Mouse (Mus musculus) liver, embryonic 15.5 days (tissue): Measurements from ENCODE around the gene Ttc9b. TPM values are rescaled to one million over a fixed set of nuclear protein-coding genes. Genes with fewer than 3 reads are reported as not detected.

Experiments used
- ATAC-seq: fragments of 200-750 bp; cut with Nextera tagmentation; 2 replicates; pipeline ENCODE4 v1.8.0; 2017; ENCODE audit warnings: moderate number of reproducible peaks, mild to moderate bottlenecking, moderate library complexity; ENCODE audit not compliant: insufficient read depth
- H3K27ac ChIP-seq: fragments of 300-500 bp; sonication (generic); replicated peaks from 2 replicates; pipeline ENCODE4 v1.5.1; 2015; ENCODE audit warnings: mild to moderate bottlenecking, inconsistent platforms
- H3K27me3 ChIP-seq: fragments of 300-500 bp; sonication (generic); 2 replicates; pipeline ENCODE4 v1.6.1; 2015; ENCODE audit warnings: mild to moderate bottlenecking, inconsistent platforms
- H3K36me3 ChIP-seq: fragments of 300-500 bp; sonication (generic); replicated peaks from 2 replicates; pipeline ENCODE4 v1.6.1; 2015; ENCODE audit warnings: moderate library complexity, mild to moderate bottlenecking, inconsistent platforms
- H3K4me1 ChIP-seq: fragments of 300-500 bp; sonication (generic); replicated peaks from 2 replicates; pipeline ENCODE4 v1.6.1; 2015; ENCODE audit warnings: inconsistent platforms
- H3K4me2 ChIP-seq: fragments of 300-500 bp; sonication (generic); 2 replicates; pipeline ENCODE4 v1.6.1; 2015; ENCODE audit warnings: moderate library complexity, mild to moderate bottlenecking, inconsistent platforms
- H3K4me3 ChIP-seq: fragments of 300-500 bp; sonication (generic); replicated peaks from 2 replicates; pipeline ENCODE4 v1.5.1; 2015; ENCODE audit warnings: mild to moderate bottlenecking, inconsistent platforms
- H3K9ac ChIP-seq: fragments of 300-500 bp; sonication (generic); 2 replicates; pipeline ENCODE4 v1.6.1; 2015; ENCODE audit warnings: moderate library complexity, mild to moderate bottlenecking, inconsistent platforms
- H3K9me3 ChIP-seq: fragments of 300-500 bp; sonication (generic); replicated peaks from 2 replicates; pipeline ENCODE4 v1.6.1; 2016; ENCODE audit warnings: inconsistent platforms
- WGBS: fragments of 180-500 bp; shearing (Covaris S2); methylation state at CpG from one replicate; pipeline ENCODE4 v1.1.7; 2015; ENCODE audit warnings: mixed read lengths; ENCODE audit not compliant: insufficient replicate concordance; 5-methylcytosine and 5-hydroxymethylcytosine counted together
- polyA plus RNA-seq: library from polyadenylated mRNA; unstranded; fragments of >200 nt; fragmentation: Nextera tagmentation; extraction: Ambion mirVana; gene quantifications from 2 replicates; pipeline ENCODE4 v1.2.1, GENCODE M21; 2015

The Ttc9b gene
- polyA plus RNA-seq, 1 experiment from 2014 or later = 0.05 TPM

DNA sequence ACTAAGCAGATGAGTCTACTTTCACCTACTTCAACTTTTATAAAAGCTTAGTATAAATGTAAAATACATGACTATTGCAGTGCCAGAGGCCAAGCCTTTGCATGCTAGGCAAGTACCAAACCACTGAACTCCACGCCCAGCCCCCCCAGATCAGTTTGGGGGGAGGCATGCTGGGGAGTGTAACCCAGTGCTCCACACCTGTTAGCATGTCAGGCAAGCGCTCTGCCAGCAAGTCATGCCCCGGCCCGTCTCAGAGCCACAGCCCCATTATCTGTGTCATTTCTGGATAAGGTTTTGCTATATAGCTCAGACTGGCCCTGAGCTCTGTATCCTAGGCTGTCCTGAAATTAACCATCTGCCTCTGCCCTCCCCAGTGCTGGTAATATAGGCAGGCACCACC is 8.3 kb downstream of the Ttc9b start:
- Histone ChIP-seq H3K27me3 (peaks cover 42% of the 10 kb centered on the region), H3K27ac (no peak overlapping the region), H3K9ac (no peak overlapping the region), H3K9me3 (no peaks in the 10 kb centered on the region), H3K4me1 (peaks cover 16% of the 10 kb centered on the region), H3K4me2 (no peak overlapping the region), H3K36me3 (no peaks in the 10 kb centered on the region), H3K4me3 (no peak overlapping the region)
- ATAC-seq = no peak
- WGBS = 56% methylated on average over 4 of the region's 4 CpGs

DNA sequence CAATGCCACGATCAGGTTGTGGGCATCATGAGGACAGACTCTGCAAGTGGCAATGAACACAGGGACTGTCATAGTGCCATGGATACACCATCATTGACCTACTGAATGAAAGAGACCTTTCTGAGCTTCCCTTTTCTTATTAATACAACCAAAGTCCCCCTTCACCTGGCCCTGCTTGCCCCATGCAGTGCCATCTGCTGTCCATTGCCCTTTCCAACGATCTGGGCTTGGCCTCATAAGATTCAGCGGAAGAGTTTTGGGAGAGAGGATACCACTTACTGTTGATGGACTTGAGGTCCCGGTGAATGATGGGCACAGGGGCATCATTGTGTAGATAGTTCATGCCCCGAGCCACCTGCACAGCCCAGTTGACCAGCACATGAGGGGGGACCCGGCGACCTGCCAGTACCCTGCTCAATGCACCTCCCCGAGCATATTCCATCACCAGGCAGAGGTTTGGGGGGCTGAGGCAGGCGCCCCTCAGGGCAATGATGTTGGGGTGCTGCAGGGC is 19.4 kb downstream of the Ttc9b start:
- no peak for ATAC-seq

DNA sequence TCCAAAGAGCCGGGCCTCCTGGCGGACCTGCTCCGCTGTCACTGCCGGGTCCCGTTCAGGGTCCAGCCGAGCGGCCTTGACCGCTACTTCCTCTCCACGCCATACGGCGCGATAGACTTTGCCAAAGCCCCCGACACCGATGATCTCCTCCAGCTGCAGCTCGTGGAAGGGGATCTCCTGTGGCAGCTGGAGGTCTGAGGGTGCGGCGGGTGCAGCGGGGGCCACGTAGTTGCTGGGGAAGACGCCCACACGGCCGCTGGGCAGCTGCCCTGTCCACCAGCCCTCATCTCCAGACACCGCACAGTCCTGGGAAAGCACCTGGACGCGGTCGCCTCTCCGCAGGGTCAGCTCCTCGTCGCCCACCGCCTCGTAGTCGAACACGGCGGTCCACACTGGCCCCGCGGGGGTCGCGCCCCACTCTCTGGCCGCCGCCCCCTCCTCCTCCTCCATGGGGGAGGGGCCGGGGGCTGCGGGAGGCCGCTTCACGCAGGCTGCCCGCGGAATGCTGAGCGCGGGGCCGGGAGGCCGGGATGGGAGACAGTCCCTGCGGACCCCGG is 19.9 kb downstream of the Ttc9b start:
- 0 out of 2 replicates have a peak, but pooled peaks have one; percentile 1 for ATAC-seq
- H3K4me3 ChIP-seq = peak overlapping the region; percentile 76
- H3K4me2 ChIP-seq = peak overlapping the region; percentile 98
- no peaks in the 10 kb centered on the region for H3K36me3 ChIP-seq
- H3K27ac ChIP-seq = no peak overlapping the region
- WGBS = under 1% methylated on average over 52 of the region's 52 CpGs
- peaks cover 23% of the 10 kb centered on the region for H3K4me1 ChIP-seq
- peak overlapping the region; percentile 80 for H3K9ac ChIP-seq
- H3K27me3 ChIP-seq = peaks cover 14% of the 10 kb centered on the region
- no peaks in the 10 kb centered on the region for H3K9me3 ChIP-seq

More for the DNA sequence above, 19.4 kb downstream of the Ttc9b start:
- peak overlapping the region; percentile 98 for H3K4me2 ChIP-seq
- no peaks in the 10 kb centered on the region for H3K9me3 ChIP-seq
- H3K36me3 ChIP-seq = no peaks in the 10 kb centered on the region
- H3K4me3 ChIP-seq = peak overlapping the region; percentile 76
- peaks cover 14% of the 10 kb centered on the region for H3K27me3 ChIP-seq
- WGBS = 43% methylated on average over 9 of the region's 9 CpGs
- H3K27ac ChIP-seq = no peak overlapping the region
- peaks cover 23% of the 10 kb centered on the region for H3K4me1 ChIP-seq
- H3K9ac ChIP-seq = peak overlapping the region; percentile 80; the same call in 1 of the 2 replicates

DNA sequence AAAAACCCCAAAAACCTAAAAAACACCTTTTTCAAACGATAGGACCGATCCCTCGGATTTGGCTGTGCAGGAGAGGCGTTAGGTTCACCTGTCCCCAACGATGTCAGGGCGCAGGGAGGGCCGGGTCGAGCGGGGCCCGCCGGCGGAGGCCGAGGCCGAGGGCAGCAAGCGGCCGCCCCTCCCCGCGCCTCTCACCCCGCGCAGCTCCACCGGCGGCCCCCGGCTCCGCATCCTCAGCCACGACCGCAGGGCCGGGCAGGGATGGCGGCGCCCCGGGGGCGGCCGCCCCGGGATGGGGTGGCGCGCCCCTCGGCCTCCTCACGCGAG is 20.4 kb downstream of the Ttc9b start:
- H3K4me1 ChIP-seq = peaks cover 23% of the 10 kb centered on the region
- H3K9ac ChIP-seq = peak overlapping the region; percentile 80
- H3K4me2 ChIP-seq = peak overlapping the region; percentile 98
- H3K27ac ChIP-seq = peak overlapping the region; percentile 80
- peak overlapping the region; percentile 76 for H3K4me3 ChIP-seq
- 0% methylated on average over 38 of the region's 38 CpGs for WGBS
- no peaks in the 10 kb centered on the region for H3K9me3 ChIP-seq
- peaks cover 14% of the 10 kb centered on the region for H3K27me3 ChIP-seq
- ATAC-seq = peak; percentile 71
- no peaks in the 10 kb centered on the region for H3K36me3 ChIP-seq

DNA sequence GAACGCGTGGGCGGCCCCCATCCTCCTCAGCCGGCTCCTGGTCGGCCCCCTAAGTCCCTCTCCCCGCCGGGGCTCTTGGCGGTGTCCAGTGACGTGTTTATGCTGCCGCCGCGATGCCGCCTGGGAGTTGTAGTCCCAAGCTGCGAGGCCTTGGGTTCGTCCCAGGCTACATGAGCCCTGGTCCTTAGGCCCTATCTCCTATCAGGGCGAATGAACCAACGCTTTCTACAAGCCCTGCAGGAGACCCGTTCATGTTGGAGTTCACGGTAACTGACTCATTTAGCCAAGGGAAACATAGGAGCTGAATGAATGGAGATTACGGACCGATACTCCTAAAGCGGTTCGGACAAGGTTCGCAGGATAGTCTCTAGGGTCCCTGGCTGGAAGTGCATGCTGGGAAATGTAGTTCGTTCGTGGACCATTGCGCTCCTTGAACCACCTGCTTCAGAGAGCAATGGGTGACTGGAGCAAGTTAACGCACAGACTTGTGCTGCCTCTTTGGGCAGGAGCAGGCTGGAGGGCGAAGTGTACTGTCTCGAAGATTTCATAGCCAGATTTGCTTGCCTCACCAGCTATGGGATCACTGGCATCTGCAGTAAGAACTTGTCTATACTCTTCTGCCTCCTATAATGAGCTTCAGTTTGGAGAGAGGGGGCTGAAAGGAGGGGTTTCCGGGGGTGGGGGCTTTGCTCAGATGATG is 21.0 kb downstream of the Ttc9b start, which contains the start of gene Map3k10:
Gene Map3k10 (minus strand): TSS at position 77 of the 700 bp plus-strand sequence.
- peak within 1 kb of the TSS; percentile 80 for H3K9ac ChIP-seq
- H3K27ac ChIP-seq = peak within 1 kb of the TSS; percentile 80
- peak within 1 kb of the TSS; percentile 76 for H3K4me3 ChIP-seq
- peaks cover 14% of the 10 kb centered on the region for H3K27me3 ChIP-seq
- peak within 1 kb of the TSS; percentile 98 for H3K4me2 ChIP-seq
- ATAC-seq = peak; percentile 96
- WGBS = under 1% methylated on average over 31 of the region's 31 CpGs
- no peaks in the 10 kb centered on the region for H3K9me3 ChIP-seq
- peaks cover 23% of the 10 kb centered on the region for H3K4me1 ChIP-seq
- H3K36me3 ChIP-seq = no peaks in the 10 kb centered on the region

DNA sequence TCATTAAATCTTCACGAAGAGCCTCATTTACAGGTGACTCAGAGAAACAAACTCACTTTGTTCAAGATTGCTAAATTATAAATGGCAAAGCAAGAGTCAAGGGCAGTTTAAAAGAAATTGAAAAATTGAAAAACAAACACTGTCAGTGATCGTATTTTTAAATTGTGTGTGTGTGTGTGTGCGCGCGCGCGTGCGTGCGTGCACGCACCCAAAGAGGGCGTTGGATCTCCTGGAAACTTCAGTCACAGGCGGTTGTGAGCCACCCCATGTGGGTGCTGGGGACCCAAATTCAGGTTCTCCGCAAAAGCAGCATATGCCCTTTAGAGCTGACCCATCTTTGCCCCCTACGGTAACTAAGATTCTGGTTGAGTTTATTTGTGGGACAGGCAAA is 21.5 kb downstream of the Ttc9b start:
- no peak for ATAC-seq
- Histone ChIP-seq H3K9me3 (no peaks in the 10 kb centered on the region), H3K36me3 (no peaks in the 10 kb centered on the region), H3K9ac (peak overlapping the region; percentile 80; the same call in 1 of the 2 replicates), H3K4me2 (peak overlapping the region; percentile 98), H3K4me3 (peak overlapping the region; percentile 76), H3K27me3 (peaks cover 14% of the 10 kb centered on the region), H3K27ac (0 out of 2 replicates have a peak overlapping the region, but pooled peaks have one; percentile 80), H3K4me1 (peaks cover 23% of the 10 kb centered on the region)
- 33% methylated on average over 14 of the region's 14 CpGs for WGBS

DNA sequence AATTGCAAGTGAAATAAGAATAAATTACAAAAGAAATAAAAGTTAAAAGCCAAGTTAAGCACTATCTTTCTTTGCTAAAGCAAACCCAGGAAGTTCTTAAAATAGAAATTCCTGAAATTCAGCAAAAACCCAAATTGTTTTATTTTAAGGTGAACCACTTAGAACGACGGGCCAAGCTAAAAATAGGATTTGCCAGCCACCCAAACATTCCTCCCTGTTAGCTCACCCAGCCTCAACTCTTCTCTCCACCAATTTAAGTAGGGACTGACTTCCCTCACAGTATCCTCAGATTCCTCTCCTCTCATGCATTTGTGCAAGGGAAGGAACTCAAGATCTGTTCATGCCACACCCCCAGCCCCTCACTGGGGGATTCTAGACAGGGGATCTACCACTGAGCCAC is 29.5 kb downstream of the Ttc9b start:
- H3K4me2 ChIP-seq = no peak overlapping the region
- peaks cover 3% of the 10 kb centered on the region for H3K27me3 ChIP-seq
- no peaks in the 10 kb centered on the region for H3K36me3 ChIP-seq
- 21% methylated on average over 2 of the region's 2 CpGs for WGBS
- no peaks in the 10 kb centered on the region for H3K9me3 ChIP-seq
- ATAC-seq = no peak
- H3K4me1 ChIP-seq = peaks cover 2% of the 10 kb centered on the region
- H3K9ac ChIP-seq = no peak overlapping the region
- H3K4me3 ChIP-seq = no peak overlapping the region
- no peak overlapping the region for H3K27ac ChIP-seq

DNA sequence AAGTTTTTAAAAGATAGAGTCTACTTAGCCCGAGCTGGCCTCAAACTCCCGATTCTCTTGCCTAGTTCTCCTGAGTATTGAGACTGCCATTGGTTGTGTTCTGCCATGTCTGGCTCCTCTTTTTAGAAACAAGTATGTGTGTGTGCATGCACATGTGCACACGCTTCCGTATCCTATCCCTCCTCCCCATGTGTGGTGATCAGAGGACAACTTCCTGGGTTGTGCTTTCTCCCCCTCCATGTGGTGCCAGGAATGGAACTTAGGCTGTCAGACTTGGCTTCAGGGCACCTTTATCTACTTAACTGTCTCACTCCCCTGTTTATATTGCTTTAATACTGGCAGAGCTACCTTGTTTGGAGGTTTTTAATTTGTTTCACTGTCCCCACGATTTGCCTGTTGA is 31.5 kb downstream of the Ttc9b start:
- H3K4me2 ChIP-seq = no peak overlapping the region
- 25% methylated on average over 5 of the region's 5 CpGs for WGBS

DNA sequence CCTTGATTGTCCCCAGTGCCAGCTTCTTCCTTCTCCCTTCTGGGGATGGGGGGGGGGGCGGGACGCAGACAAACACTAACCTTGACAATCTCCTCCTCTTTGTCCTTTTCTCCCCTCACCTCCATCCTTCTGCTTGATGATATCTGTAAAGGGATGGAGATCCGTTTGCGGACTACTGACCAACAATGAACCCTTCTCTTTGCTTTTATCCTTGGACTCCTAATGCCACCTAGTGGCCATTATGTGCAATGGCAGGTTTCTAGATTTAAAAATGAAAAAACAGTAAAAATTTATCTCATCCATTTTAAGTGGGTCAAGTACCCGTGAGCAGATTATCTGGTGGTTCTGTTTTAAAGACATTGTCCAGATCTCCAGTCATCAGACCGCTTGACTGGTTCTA is 32.0 kb downstream of the Ttc9b start:
- Histone ChIP-seq H3K4me2 (no peak overlapping the region), H3K9ac (no peak overlapping the region), H3K4me3 (no peak overlapping the region), H3K36me3 (no peaks in the 10 kb centered on the region), H3K9me3 (no peaks in the 10 kb centered on the region), H3K27me3 (peaks cover 3% of the 10 kb centered on the region), H3K27ac (no peak overlapping the region), H3K4me1 (peaks cover 19% of the 10 kb centered on the region)
- 0% methylated on average over 6 of the region's 6 CpGs for WGBS
- no peak for ATAC-seq

More for the DNA sequence above, 31.5 kb downstream of the Ttc9b start:
- ATAC-seq = no peak
- peaks cover 19% of the 10 kb centered on the region for H3K4me1 ChIP-seq
- no peak overlapping the region for H3K4me3 ChIP-seq
- no peak overlapping the region for H3K27ac ChIP-seq
- H3K27me3 ChIP-seq = peaks cover 3% of the 10 kb centered on the region
- no peak overlapping the region for H3K9ac ChIP-seq
- no peaks in the 10 kb centered on the region for H3K36me3 ChIP-seq
- H3K9me3 ChIP-seq = no peaks in the 10 kb centered on the region

DNA sequence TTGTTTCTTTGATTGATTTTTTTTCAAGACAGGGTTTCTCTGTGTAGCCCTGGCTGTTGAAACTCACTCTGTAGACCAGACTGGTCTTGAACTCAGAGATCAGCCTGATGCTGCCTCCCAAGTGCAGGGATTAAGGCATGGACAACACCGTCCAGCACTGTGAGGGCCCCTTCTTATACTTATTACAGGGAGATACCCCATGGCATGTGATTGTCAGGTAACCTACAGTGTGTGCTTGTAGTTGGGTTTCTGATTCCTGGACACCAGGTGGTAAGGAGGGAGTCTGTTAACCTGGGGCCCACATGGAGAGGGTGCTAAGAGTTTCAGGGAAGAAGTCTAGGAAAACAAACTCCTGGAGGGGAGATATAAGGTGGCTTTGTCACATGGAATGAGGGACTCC is 33.3 kb downstream of the Ttc9b start:
- no peak overlapping the region for H3K4me3 ChIP-seq
- H3K36me3 ChIP-seq = no peaks in the 10 kb centered on the region
- no peak for ATAC-seq
- peaks cover 3% of the 10 kb centered on the region for H3K27me3 ChIP-seq
- H3K9me3 ChIP-seq = no peaks in the 10 kb centered on the region
- no peak overlapping the region for H3K27ac ChIP-seq
- H3K4me2 ChIP-seq = no peak overlapping the region
- H3K4me1 ChIP-seq = peaks cover 19% of the 10 kb centered on the region
- 55% methylated on average over 1 of the region's 1 CpGs for WGBS
- no peak overlapping the region for H3K9ac ChIP-seq

DNA sequence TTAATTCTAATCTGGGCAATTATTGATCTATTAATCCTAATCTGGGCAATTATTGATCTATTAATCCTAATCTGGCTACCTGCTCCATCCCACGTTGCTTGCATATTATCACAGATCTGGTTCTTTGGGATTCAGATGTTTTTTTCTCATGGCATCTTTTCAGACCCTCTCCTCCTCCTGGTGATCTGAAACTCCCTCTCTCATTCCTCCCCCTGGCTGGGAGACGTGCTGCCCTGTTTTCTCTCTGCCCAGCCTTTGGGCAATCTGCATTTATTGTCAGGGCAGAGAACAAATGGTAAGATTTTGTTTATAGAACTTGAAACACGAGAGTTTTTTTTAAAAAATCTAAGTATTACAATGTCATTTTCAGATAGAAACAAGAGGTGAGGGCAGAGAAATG is 34.1 kb downstream of the Ttc9b start:
- 63% methylated on average over 3 of the region's 3 CpGs for WGBS
- H3K9ac ChIP-seq = no peak overlapping the region
- peak overlapping the region; percentile 78 for H3K4me2 ChIP-seq
- H3K27me3 ChIP-seq = peaks cover 3% of the 10 kb centered on the region
- no peak for ATAC-seq
- H3K4me1 ChIP-seq = peaks cover 19% of the 10 kb centered on the region
- H3K27ac ChIP-seq = no peak overlapping the region
- H3K36me3 ChIP-seq = no peaks in the 10 kb centered on the region
- H3K4me3 ChIP-seq = peak overlapping the region; percentile 57; the same call in 1 of the 2 replicates
- no peaks in the 10 kb centered on the region for H3K9me3 ChIP-seq
